Mouse (Mus musculus): ENCODE data around the gene Atp6v1b1. TPM values are rescaled to one million over a fixed set of nuclear protein-coding genes. Genes with fewer than 3 reads are reported as not detected.

Gene Atp6v1b1
- 0.24 TPM in 2 replicates for polyA plus RNA-seq (2015; fragmentation: Nextera tagmentation; extraction: Ambion mirVana)

DNA sequence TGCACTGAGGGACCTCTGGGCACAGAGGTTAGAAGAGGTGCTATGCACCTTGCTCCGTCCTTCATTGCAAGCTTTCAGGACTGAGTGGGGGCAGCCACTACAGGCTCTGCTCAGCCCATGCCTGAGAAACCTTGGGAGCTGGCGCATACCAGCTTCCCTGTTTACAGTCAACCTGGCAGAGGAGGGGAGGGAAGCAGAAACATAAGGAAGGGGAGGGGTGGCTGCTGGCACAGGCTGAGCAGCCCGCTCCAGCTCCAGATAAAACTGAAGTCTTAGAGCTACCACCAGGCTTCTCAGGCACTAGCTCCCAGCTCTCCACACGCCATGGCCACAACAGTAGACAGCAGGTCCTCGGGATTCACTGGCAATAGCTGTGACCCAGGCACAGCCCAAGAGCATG lies at the start of gene Atp6v1b1:
Atp6v1b1 (plus strand) TSS at position 230 of the 400 bp plus-strand sequence.
- H3K4me2 ChIP-seq (ENCODE audit: low read length): no peak within 1 kb of the TSS
- no peak within 1 kb of the TSS for H3K27ac ChIP-seq (ENCODE audit: low read length)
- H3K4me3 ChIP-seq (replicated peaks; ENCODE audit: low read length): no peak within 1 kb of the TSS
- no peak within 1 kb of the TSS for H3K9ac ChIP-seq (replicated peaks; ENCODE audit: low read depth, low read length)
- H3K9me3 ChIP-seq (ENCODE audit: control insufficient read depth, low read length): peaks cover 4% of the 10 kb centered on the region; the same call in 1 of the 2 replicates
- H3K27me3 ChIP-seq (replicated peaks; ENCODE audit: control insufficient read depth, insufficient read depth, low read length): no peaks in the 10 kb centered on the region
- H3K36me3 ChIP-seq (ENCODE audit: control insufficient read depth, insufficient read depth): no peaks in the 10 kb centered on the region
- no peaks in the 10 kb centered on the region; the same call in 1 of the 2 replicates for H3K4me1 ChIP-seq (replicated peaks; ENCODE audit: control insufficient read depth, insufficient read depth, low read length)
- 65% methylated on average over 5 of the region's 5 CpGs for WGBS
- ATAC-seq: peak; percentile 71; the same call in 1 of the 2 replicates

DNA sequence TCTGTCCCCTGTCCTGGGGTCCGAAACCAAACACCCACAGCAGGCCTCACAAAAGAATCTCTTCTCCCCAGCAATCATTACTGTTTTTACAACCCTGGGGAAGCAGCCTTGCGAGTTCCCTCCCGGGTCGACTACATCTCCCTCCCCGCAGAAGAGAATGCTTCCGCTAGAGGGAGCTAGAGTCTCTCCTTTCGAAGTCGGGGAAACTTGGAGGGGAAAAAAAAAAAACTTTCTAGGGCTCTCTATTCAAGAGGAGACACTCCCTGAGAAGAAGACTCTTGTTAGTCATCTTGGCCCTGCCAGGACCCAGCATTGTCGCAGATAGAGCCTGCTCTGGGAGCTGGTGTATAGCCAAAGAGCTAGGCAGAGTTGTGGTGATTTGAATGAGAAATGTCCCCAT lies 49.0 kb upstream of the Atp6v1b1 start:
- Histone ChIP-seq H3K9ac (replicated peaks; ENCODE audit: low read depth, low read length) (no peak overlapping the region), H3K27ac (ENCODE audit: low read length) (no peak overlapping the region), H3K9me3 (ENCODE audit: control insufficient read depth, low read length) (no peaks in the 10 kb centered on the region), H3K4me2 (ENCODE audit: low read length) (no peak overlapping the region), H3K4me1 (replicated peaks; ENCODE audit: control insufficient read depth, insufficient read depth, low read length) (no peaks in the 10 kb centered on the region), H3K27me3 (replicated peaks; ENCODE audit: control insufficient read depth, insufficient read depth, low read length) (peaks cover 89% of the 10 kb centered on the region), H3K36me3 (ENCODE audit: control insufficient read depth, insufficient read depth) (no peaks in the 10 kb centered on the region), H3K4me3 (replicated peaks; ENCODE audit: low read length) (no peak overlapping the region)
- under 1% methylated on average over 9 of the region's 9 CpGs for WGBS
- no peak for ATAC-seq

DNA sequence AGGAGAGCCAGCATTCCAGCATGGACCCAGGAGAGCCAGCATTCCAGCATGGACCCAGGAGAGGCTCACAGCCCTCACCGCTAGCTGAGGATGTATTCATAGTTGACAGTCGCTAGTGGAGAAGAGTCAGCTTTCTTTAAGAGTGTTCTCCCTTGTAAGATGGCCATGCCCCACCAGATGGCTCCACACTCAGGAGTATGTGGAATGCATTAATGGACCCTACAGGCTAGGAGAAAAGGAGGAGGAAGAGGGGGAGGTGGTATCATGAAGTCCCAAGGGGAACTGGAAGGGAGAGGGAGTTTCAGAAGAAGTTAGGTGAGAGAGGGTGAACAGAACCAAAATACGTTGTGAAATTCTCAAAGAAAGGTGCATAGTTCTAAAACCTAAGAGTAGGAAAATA lies 47.1 kb upstream of the Atp6v1b1 start:
- Histone ChIP-seq H3K4me1 (replicated peaks; ENCODE audit: control insufficient read depth, insufficient read depth, low read length) (no peaks in the 10 kb centered on the region), H3K36me3 (ENCODE audit: control insufficient read depth, insufficient read depth) (no peaks in the 10 kb centered on the region), H3K27me3 (replicated peaks; ENCODE audit: control insufficient read depth, insufficient read depth, low read length) (peaks cover 94% of the 10 kb centered on the region), H3K4me3 (replicated peaks; ENCODE audit: low read length) (no peak overlapping the region), H3K9me3 (ENCODE audit: control insufficient read depth, low read length) (no peaks in the 10 kb centered on the region), H3K9ac (replicated peaks; ENCODE audit: low read depth, low read length) (no peak overlapping the region), H3K4me2 (ENCODE audit: low read length) (no peak overlapping the region), H3K27ac (ENCODE audit: low read length) (no peak overlapping the region)
- WGBS: 3% methylated on average over 3 of the region's 3 CpGs
- no peak for ATAC-seq

DNA sequence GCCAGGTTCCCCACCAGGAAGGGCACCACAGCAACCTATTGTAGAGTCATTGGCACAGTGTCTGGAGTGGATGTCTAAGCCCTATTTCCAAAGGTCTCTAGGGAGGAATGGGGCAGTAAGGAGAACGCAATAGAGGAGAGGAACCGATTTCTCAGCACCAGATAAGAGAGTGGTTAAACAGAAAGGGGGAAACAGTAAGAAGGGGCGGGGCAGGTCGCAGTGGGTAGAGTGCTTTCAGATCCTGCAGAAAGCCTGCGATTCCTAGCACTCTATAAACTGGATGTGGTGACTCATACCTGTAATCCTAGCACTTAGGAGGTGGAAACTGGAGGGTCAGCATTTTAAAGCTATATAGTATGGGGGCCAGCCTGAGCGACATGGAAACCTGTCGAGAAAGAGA lies 46.1 kb upstream of the Atp6v1b1 start:
- H3K36me3 ChIP-seq (ENCODE audit: control insufficient read depth, insufficient read depth): no peaks in the 10 kb centered on the region
- H3K4me2 ChIP-seq (ENCODE audit: low read length): no peak overlapping the region
- WGBS: 3% methylated on average over 7 of the region's 7 CpGs
- H3K9ac ChIP-seq (replicated peaks; ENCODE audit: low read depth, low read length): no peak overlapping the region
- no peaks in the 10 kb centered on the region for H3K4me1 ChIP-seq (replicated peaks; ENCODE audit: control insufficient read depth, insufficient read depth, low read length)
- H3K4me3 ChIP-seq (replicated peaks; ENCODE audit: low read length): no peak overlapping the region
- H3K27ac ChIP-seq (ENCODE audit: low read length): no peak overlapping the region
- no peaks in the 10 kb centered on the region for H3K9me3 ChIP-seq (ENCODE audit: control insufficient read depth, low read length)
- ATAC-seq: no peak
- H3K27me3 ChIP-seq (replicated peaks; ENCODE audit: control insufficient read depth, insufficient read depth, low read length): peaks cover 86% of the 10 kb centered on the region

DNA sequence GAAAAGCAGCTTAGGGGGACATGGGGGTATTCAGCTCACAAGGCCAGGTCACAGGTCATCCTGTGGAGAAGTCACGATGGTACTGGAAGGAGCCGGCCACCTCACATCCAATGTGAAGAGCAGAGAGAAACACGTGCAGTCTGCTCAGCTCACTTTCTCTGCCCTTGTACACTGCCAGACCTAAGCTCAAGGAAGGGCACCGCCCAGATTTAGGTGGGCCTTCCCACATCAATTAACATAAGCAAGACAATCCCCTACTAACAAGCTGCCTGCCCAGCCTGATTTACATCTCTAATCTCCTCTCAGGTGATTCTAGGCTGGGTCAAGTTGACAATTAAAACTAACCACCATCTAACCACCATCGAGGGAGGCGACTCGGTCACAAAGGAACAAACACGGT lies 44.9 kb upstream of the Atp6v1b1 start:
- H3K36me3 ChIP-seq (ENCODE audit: control insufficient read depth, insufficient read depth): no peaks in the 10 kb centered on the region
- no peaks in the 10 kb centered on the region for H3K9me3 ChIP-seq (ENCODE audit: control insufficient read depth, low read length)
- peaks cover 4% of the 10 kb centered on the region for H3K4me1 ChIP-seq (replicated peaks; ENCODE audit: control insufficient read depth, insufficient read depth, low read length)
- no peak overlapping the region for H3K4me3 ChIP-seq (replicated peaks; ENCODE audit: low read length)
- H3K4me2 ChIP-seq (ENCODE audit: low read length): no peak overlapping the region
- peaks cover 83% of the 10 kb centered on the region for H3K27me3 ChIP-seq (replicated peaks; ENCODE audit: control insufficient read depth, insufficient read depth, low read length)
- no peak for ATAC-seq
- WGBS: 3% methylated on average over 8 of the region's 8 CpGs
- H3K9ac ChIP-seq (replicated peaks; ENCODE audit: low read depth, low read length): no peak overlapping the region
- no peak overlapping the region for H3K27ac ChIP-seq (ENCODE audit: low read length)

DNA sequence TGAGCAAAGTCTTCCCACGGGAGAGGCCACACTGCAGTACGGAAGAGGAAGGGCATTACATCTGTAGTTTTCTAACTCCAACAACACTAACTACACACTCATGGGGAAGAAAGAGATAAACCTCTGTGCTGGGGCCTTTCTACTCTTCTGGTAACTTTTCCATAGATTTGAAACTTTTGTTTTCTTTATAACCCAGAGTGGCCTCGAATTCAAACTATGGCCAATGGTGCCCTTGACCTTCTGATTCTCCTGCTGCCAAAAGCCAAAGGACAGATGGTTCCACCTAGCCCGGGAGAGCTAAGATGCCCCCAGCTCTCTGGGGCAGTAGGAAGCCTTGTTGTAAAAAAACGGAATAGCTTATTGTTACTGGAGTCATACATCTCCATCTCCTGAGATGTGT lies 42.8 kb upstream of the Atp6v1b1 start:
- no peak overlapping the region for H3K9ac ChIP-seq (replicated peaks; ENCODE audit: low read depth, low read length)
- H3K27ac ChIP-seq (ENCODE audit: low read length): no peak overlapping the region
- H3K36me3 ChIP-seq (ENCODE audit: control insufficient read depth, insufficient read depth): no peaks in the 10 kb centered on the region
- no peak for ATAC-seq
- H3K4me2 ChIP-seq (ENCODE audit: low read length): no peak overlapping the region
- peaks cover 74% of the 10 kb centered on the region for H3K27me3 ChIP-seq (replicated peaks; ENCODE audit: control insufficient read depth, insufficient read depth, low read length)
- H3K4me1 ChIP-seq (replicated peaks; ENCODE audit: control insufficient read depth, insufficient read depth, low read length): peaks cover 4% of the 10 kb centered on the region
- H3K4me3 ChIP-seq (replicated peaks; ENCODE audit: low read length): no peak overlapping the region
- H3K9me3 ChIP-seq (ENCODE audit: control insufficient read depth, low read length): no peaks in the 10 kb centered on the region
- WGBS: 3% methylated on average over 5 of the region's 5 CpGs

DNA sequence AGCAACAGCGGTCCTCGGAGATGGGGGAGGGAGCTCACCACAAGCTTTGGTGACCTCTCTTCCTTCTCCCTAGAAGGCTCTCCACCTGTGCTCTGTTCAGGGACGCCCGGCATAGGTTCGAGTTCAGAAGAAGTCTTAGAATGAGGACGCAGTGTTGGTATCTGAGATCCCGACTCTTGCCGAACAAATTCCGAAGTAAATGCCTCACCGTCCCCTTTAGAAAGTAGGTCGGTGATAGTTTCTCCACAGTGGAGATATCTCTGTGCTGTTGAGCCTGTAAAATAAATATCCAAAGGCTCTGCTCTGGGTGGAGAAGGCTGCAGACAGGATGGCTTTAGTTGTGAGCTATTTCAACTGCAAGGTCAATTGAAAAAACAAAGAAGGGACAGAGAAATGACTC lies 41.8 kb upstream of the Atp6v1b1 start:
- no peak overlapping the region for H3K27ac ChIP-seq (ENCODE audit: low read length)
- under 1% methylated on average over 11 of the region's 11 CpGs for WGBS
- peaks cover 75% of the 10 kb centered on the region for H3K27me3 ChIP-seq (replicated peaks; ENCODE audit: control insufficient read depth, insufficient read depth, low read length)
- H3K9ac ChIP-seq (replicated peaks; ENCODE audit: low read depth, low read length): no peak overlapping the region
- peaks cover 4% of the 10 kb centered on the region for H3K4me1 ChIP-seq (replicated peaks; ENCODE audit: control insufficient read depth, insufficient read depth, low read length)
- no peak overlapping the region for H3K4me3 ChIP-seq (replicated peaks; ENCODE audit: low read length)
- no peak for ATAC-seq
- H3K9me3 ChIP-seq (ENCODE audit: control insufficient read depth, low read length): no peaks in the 10 kb centered on the region
- no peaks in the 10 kb centered on the region for H3K36me3 ChIP-seq (ENCODE audit: control insufficient read depth, insufficient read depth)
- H3K4me2 ChIP-seq (ENCODE audit: low read length): no peak overlapping the region

DNA sequence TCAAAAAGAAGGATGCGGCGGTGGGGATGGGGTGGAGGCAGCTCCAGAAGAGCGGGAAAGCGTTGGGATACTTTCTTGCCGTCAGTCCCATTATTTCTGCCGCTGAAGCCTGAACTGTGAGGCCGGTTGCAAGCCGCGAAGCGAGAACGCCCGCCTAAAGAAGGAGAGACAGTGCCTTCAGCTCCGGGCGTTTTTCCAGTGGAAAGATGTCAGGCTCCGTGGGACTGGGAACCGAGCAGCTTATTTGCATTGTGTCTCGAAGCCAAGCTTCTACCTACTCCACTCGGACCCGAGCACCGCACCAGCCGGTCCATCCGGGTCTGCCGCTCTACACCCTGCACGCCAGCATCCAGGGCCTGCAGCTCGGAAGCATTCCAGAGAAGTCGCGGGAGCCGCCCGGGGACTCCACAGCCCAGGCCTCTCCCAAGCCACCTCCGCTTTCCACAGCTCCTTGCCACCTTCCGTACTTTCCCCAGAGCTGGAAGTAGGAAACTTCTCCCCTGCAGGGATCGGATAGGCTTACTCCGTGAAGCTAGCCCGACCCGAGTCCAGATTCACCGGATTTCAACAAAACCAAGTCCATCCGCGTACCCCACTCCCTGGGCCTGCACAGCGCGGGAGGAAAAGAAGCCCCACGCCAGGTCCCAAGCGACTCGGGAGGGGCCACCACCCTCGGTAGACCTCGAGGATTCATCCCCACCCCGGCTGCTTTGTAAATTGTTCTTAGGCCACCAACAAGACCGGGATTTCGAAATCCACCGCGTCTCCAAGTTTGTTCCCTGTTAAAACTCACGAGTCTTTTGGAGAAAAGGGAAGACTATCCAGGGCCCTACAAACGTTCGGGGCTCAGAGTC lies 40.4 kb upstream of the Atp6v1b1 start:
- H3K4me2 ChIP-seq (ENCODE audit: low read length): 0 out of 2 replicates have a peak overlapping the region, but pooled peaks have one; percentile 9
- no peak overlapping the region for H3K9ac ChIP-seq (replicated peaks; ENCODE audit: low read depth, low read length)
- no peaks in the 10 kb centered on the region for H3K9me3 ChIP-seq (ENCODE audit: control insufficient read depth, low read length)
- H3K4me1 ChIP-seq (replicated peaks; ENCODE audit: control insufficient read depth, insufficient read depth, low read length): peaks cover 4% of the 10 kb centered on the region
- H3K36me3 ChIP-seq (ENCODE audit: control insufficient read depth, insufficient read depth): no peaks in the 10 kb centered on the region
- no peak overlapping the region for H3K27ac ChIP-seq (ENCODE audit: low read length)
- H3K27me3 ChIP-seq (replicated peaks; ENCODE audit: control insufficient read depth, insufficient read depth, low read length): peaks cover 75% of the 10 kb centered on the region
- under 1% methylated on average over 53 of the region's 53 CpGs for WGBS
- no peak overlapping the region for H3K4me3 ChIP-seq (replicated peaks; ENCODE audit: low read length)
- ATAC-seq: no peak

DNA sequence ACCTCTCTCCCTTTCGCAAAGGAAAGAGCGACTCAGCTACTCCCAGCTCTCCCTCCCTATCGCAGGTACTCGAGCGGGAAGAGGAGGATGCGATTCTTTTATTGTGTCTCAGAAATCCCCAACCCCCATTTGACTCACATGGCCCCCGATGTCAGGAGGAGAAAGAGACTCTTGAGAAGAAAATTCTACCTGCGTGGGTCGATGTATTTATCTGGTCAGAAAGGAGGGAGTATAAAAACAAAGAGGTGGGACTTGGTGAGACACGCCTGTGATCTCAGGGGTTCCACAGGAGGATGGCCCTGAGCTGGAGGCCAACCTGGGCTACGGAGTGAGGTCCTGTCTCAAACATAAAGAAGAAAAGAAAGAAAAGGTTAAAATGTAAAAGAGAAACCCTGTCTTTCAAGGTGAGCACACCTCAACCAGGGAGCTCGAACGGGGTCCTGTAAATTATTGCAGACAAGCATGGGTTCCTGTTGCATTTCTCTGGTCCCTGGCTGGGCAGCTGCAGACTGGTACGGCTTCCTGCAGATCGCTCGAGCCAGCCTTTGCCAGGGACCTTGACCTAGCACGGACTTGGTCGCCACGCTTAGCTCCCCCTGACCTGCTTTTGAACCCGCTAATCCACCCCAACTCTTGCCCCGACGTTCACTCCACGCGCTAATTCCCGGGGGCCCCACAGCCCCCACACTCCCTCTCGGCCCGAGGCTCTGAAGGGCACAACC lies 39.6 kb upstream of the Atp6v1b1 start:
- Histone ChIP-seq H3K4me1 (replicated peaks; ENCODE audit: control insufficient read depth, insufficient read depth, low read length) (peaks cover 4% of the 10 kb centered on the region), H3K4me2 (ENCODE audit: low read length) (no peak overlapping the region), H3K9ac (replicated peaks; ENCODE audit: low read depth, low read length) (no peak overlapping the region), H3K36me3 (ENCODE audit: control insufficient read depth, insufficient read depth) (no peaks in the 10 kb centered on the region), H3K27me3 (replicated peaks; ENCODE audit: control insufficient read depth, insufficient read depth, low read length) (peaks cover 75% of the 10 kb centered on the region), H3K27ac (ENCODE audit: low read length) (no peak overlapping the region), H3K9me3 (ENCODE audit: control insufficient read depth, low read length) (no peaks in the 10 kb centered on the region), H3K4me3 (replicated peaks; ENCODE audit: low read length) (no peak overlapping the region)
- WGBS: 1% methylated on average over 27 of the region's 27 CpGs
- ATAC-seq: no peak
